ENCODE assay signal across 9 mouse cellular contexts in genomic region chr5:45424021-45424886, GRCm38 (mm10). TPM values are rescaled to one million over a fixed set of nuclear protein-coding genes. Genes with fewer than 3 reads are reported as not detected.
DNase-seq lines count a peak whose midpoint lies in the region; ATAC-seq and TF ChIP-seq lines count a peak whose summit lies in the region.
"Had no signal": no experiment of that assay in that cellular context is flagged by ENCODE, and none has a peak within 500 bp of the region (broad histone marks: within the 10 kb centered on the region; RNA-seq: fewer than 3 reads in every experiment).

No protein-coding gene starts in this region.

- H3K4me1 ChIP-seq in testis, adult 2 months (ENCODE audit: control insufficient read depth, insufficient read depth, low read length) = peaks cover 12% of the 10 kb centered on the region
- no peaks in the 10 kb centered on the region for H3K4me1 ChIP-seq in bone marrow macrophage, adult 2 months (ENCODE audit: control insufficient read depth, insufficient read depth, low read length)
- H3K4me1 ChIP-seq in liver, embryonic 14.5 days (replicated peaks; ENCODE audit: control insufficient read depth in 2 of 2, insufficient read depth in 2 of 2, low read length in 1 of 2) = no peaks in the 10 kb centered on the region
- no peaks in the 10 kb centered on the region for H3K4me1 ChIP-seq in neural tube, embryonic 15.5 days

- H3K27ac ChIP-seq in testis, adult 2 months (ENCODE audit: control insufficient read depth, insufficient read depth, low read depth, low read length) = no peak overlapping the region
- no peak overlapping the region for H3K27ac ChIP-seq in bone marrow macrophage, adult 2 months (ENCODE audit: insufficient read depth, low read depth, low read length)
- H3K27ac ChIP-seq in liver, embryonic 14.5 days = no peak overlapping the region
- no peak overlapping the region for H3K27ac ChIP-seq in neural tube, embryonic 15.5 days (replicated peaks)

- H3K36me3 ChIP-seq in testis, adult 2 months (ENCODE audit: control insufficient read depth, insufficient read depth, low read length) = no peaks in the 10 kb centered on the region
- H3K36me3 ChIP-seq in liver, embryonic 14.5 days (replicated peaks; ENCODE audit: control insufficient read depth, insufficient read depth, low read depth) = no peaks in the 10 kb centered on the region
- no peaks in the 10 kb centered on the region for H3K36me3 ChIP-seq in neural tube, embryonic 15.5 days

- no peaks in the 10 kb centered on the region for H3K27me3 ChIP-seq in testis, adult 2 months (ENCODE audit: control insufficient read depth, insufficient read depth, low read length)
- H3K27me3 ChIP-seq in liver, embryonic 14.5 days (ENCODE audit: control insufficient read depth, insufficient read depth, low read length) = no peaks in the 10 kb centered on the region
- H3K27me3 ChIP-seq in neural tube, embryonic 15.5 days (replicated peaks) = no peaks in the 10 kb centered on the region

- no peak for TF ChIP-seq EP300 in liver, embryonic 14.5 days (IDR thresholded peaks at IDR 0.05; ENCODE audit: low read depth)

- no peak for TF ChIP-seq POLR2A in testis, adult 2 months (IDR thresholded peaks at IDR 0.05; ENCODE audit: control insufficient read depth, low read depth, low read length)
- no peak for TF ChIP-seq POLR2A in bone marrow macrophage, adult 2 months (IDR thresholded peaks at IDR 0.05; ENCODE audit: borderline replicate concordance, low read depth, low read length)

- no peak overlapping the region for H3K9ac ChIP-seq in liver, embryonic 14.5 days (replicated peaks)
- H3K9ac ChIP-seq in neural tube, embryonic 15.5 days (replicated peaks) = no peak overlapping the region

- H3K4me2 ChIP-seq in liver, embryonic 14.5 days (ENCODE audit: low read depth) = no peak overlapping the region
- no peak overlapping the region for H3K4me2 ChIP-seq in neural tube, embryonic 15.5 days

- WGBS in liver, embryonic 14.5 days (ENCODE audit: insufficient replicate concordance) = 34% methylated on average over 8 of the region's 8 CpGs
- 42% methylated on average over 8 of the region's 8 CpGs for WGBS in neural tube, embryonic 15.5 days

- ATAC-seq in erythroid progenitor cell, adult 5-6 weeks (replicated peaks; ENCODE audit: low FRiP score, poor library complexity, severe bottlenecking) = peak; percentile 67
- peak; percentile 56 for ATAC-seq in inflammation-experienced regulatory T-cells, adult 6 months
- ATAC-seq in liver, embryonic 14.5 days (ENCODE audit: insufficient read depth) = no peak
- peak; percentile 91 for ATAC-seq in neural tube, embryonic 15.5 days (ENCODE audit: low FRiP score)

- no peak for DNase-seq in testis, postnatal 14 days (ENCODE audit: low spot score)
- peak in 1 of 3 experiments; percentile 19 for DNase-seq in liver, embryonic 14.5 days (ENCODE audit: low read depth in 3 of 3, low spot score in 3 of 3)
- DNase-seq in yolk sac, embryonic 10.5 days (ENCODE audit: low spot score) = no peak

- no peak overlapping the region for H3K4me3 ChIP-seq in testis, adult 2 months (ENCODE audit: control insufficient read depth, low read depth, low read length)
- H3K4me3 ChIP-seq in bone marrow macrophage, adult 2 months (ENCODE audit: insufficient read depth, low read length) = no peak overlapping the region
- H3K4me3 ChIP-seq in liver, embryonic 14.5 days (ENCODE audit: insufficient read depth in 1 of 2, low read depth in 2 of 2, low read length in 2 of 2) = no peak overlapping the region
- no peak overlapping the region for H3K4me3 ChIP-seq in neural tube, embryonic 15.5 days (replicated peaks)

- H3K9me3 ChIP-seq in liver, embryonic 14.5 days (ENCODE audit: control insufficient read depth, low read length) = no peaks in the 10 kb centered on the region
- no peaks in the 10 kb centered on the region for H3K9me3 ChIP-seq in neural tube, embryonic 15.5 days (replicated peaks)

- peak; percentile 63; the same call in 1 of the 2 replicates for TF ChIP-seq CTCF in testis, adult 2 months (IDR thresholded peaks at IDR 0.05; ENCODE audit: control insufficient read depth, insufficient read depth, insufficient replicate concordance, low read depth, low read length)
- TF ChIP-seq CTCF in bone marrow macrophage, adult 2 months (IDR thresholded peaks at IDR 0.05; ENCODE audit: low read depth, low read length) = peak; percentile 58
- TF ChIP-seq CTCF in liver, embryonic 14.5 days (IDR thresholded peaks at IDR 0.05; ENCODE audit: low read depth) = peak; percentile 81

RNA-seq across cellular contexts. Expression of gene Qdpr, which starts 25.8 kb away (rescaled TPM):
- polyA plus RNA-seq in testis, adult 2 months (2012; rRNA removed) = 17.0 and 21.6 TPM in 2 replicates
- 80.2 and 89.8 TPM in 2 replicates for polyA plus RNA-seq in bone marrow macrophage, adult 2 months (2012; ENCODE audit: insufficient read depth, insufficient read length, missing spikeins)
- total RNA-seq in erythroid progenitor cell, adult 5-6 weeks (2015; ENCODE audit: low replicate concordance) = 3.4 and 32.8 TPM in 2 replicates
- total RNA-seq in erythroid progenitor cell, adult 5-6 weeks (2017; ENCODE audit: low replicate concordance) = 1.4 and 6.4 TPM in 2 replicates
- polyA plus RNA-seq in inflammation-experienced regulatory T-cells, adult 6 months (2017; shearing (Covaris generic)) = 10 to 100 TPM; 35.3 to 59.3 (median 52.5) TPM
- 32.6 and 34.3 TPM in 2 replicates for polyA plus RNA-seq in liver, embryonic 14.5 days (2012; rRNA removed)
- 61.1 and 68.2 TPM in 2 replicates for polyA plus RNA-seq in liver, embryonic 14.5 days (2014; fragmentation: Nextera tagmentation; extraction: Ambion mirVana)
- polyA plus RNA-seq in neural tube, embryonic 15.5 days (2015; fragmentation: Nextera tagmentation; extraction: Ambion mirVana) = 143 and 155 TPM in 2 replicates

RNA-seq across cellular contexts. Expression of gene Clrn2, which starts 29.3 kb away (rescaled TPM):
- polyA plus RNA-seq in testis, adult 2 months (2012; rRNA removed) = not detected in 2 replicates
- polyA plus RNA-seq in bone marrow macrophage, adult 2 months (2012; ENCODE audit: insufficient read depth, insufficient read length, missing spikeins) = not detected in 2 replicates
- total RNA-seq in erythroid progenitor cell, adult 5-6 weeks (2015; ENCODE audit: low replicate concordance) = not detected in 2 replicates
- not detected in 2 replicates for total RNA-seq in erythroid progenitor cell, adult 5-6 weeks (2017; ENCODE audit: low replicate concordance)
- polyA plus RNA-seq in inflammation-experienced regulatory T-cells, adult 6 months (2017; shearing (Covaris generic)) = not detected
- not detected in 2 replicates for polyA plus RNA-seq in liver, embryonic 14.5 days (2012; rRNA removed)
- not detected in 2 replicates for polyA plus RNA-seq in liver, embryonic 14.5 days (2014; fragmentation: Nextera tagmentation; extraction: Ambion mirVana)
- not detected in 2 replicates for polyA plus RNA-seq in neural tube, embryonic 15.5 days (2015; fragmentation: Nextera tagmentation; extraction: Ambion mirVana)
- total RNA-seq: heart, adult 18-20 months had no signal
